Mouse (Mus musculus) intestine, embryonic 16.5 days (tissue): ENCODE measurements around the gene Armc6. TPM values are rescaled to one million over a fixed set of nuclear protein-coding genes. Genes with fewer than 3 reads are reported as not detected.

ENCODE experiments used
- ATAC-seq: fragments of 200-750 bp; cut with Nextera tagmentation; 2 replicates; pipeline ENCODE4 v1.8.0; 2017; ENCODE audit warnings: moderate TSS enrichment, moderate library complexity
- H3K27ac ChIP-seq: fragments of 300-500 bp; sonication (generic); 2 replicates; pipeline ENCODE4 v1.5.1; 2014; ENCODE audit warnings: mild to moderate bottlenecking, low read length
- H3K27me3 ChIP-seq: fragments of 300-500 bp; sonication (generic); replicated peaks from 2 replicates; pipeline ENCODE4 v1.6.1; 2014; ENCODE audit warnings: low read length, control low read depth, mixed read lengths; ENCODE audit not compliant: control insufficient read depth, insufficient read depth
- H3K36me3 ChIP-seq: fragments of 300-500 bp; sonication (generic); 2 replicates; pipeline ENCODE4 v1.6.1; 2014; ENCODE audit warnings: low read length, control low read depth; ENCODE audit not compliant: control insufficient read depth, insufficient read depth
- H3K4me1 ChIP-seq: fragments of 300-500 bp; sonication (generic); 2 replicates; pipeline ENCODE4 v1.6.1; 2014; ENCODE audit warnings: low read length, control low read depth, mixed read lengths; ENCODE audit not compliant: control insufficient read depth, insufficient read depth
- H3K4me2 ChIP-seq: fragments of 300-500 bp; sonication (generic); 2 replicates; pipeline ENCODE4 v1.6.1; 2014; ENCODE audit warnings: low read depth, low read length, control low read depth
- H3K4me3 ChIP-seq: fragments of 300-500 bp; sonication (generic); 2 replicates; pipeline ENCODE4 v1.5.1; 2014; ENCODE audit warnings: mild to moderate bottlenecking, low read length
- H3K9ac ChIP-seq: fragments of 300-500 bp; sonication (generic); 2 replicates; pipeline ENCODE4 v1.6.1; 2014; ENCODE audit warnings: low read depth, low read length
- H3K9me3 ChIP-seq: fragments of 300-500 bp; sonication (generic); 2 replicates; pipeline ENCODE4 v1.6.1; 2016; ENCODE audit warnings: low read length, control low read depth; ENCODE audit not compliant: control insufficient read depth
- WGBS: fragments of 180-500 bp; shearing (Covaris S2); extraction: QIAGEN DNeasy Blood & Tissue Kit; methylation state at CpG from one replicate; pipeline ENCODE4 v1.1.7; 2014; 5-methylcytosine and 5-hydroxymethylcytosine counted together
- polyA plus RNA-seq: library from polyadenylated mRNA; unstranded; fragments of >200 nt; fragmentation: Nextera tagmentation; extraction: Ambion mirVana; gene quantifications from 2 replicates; pipeline ENCODE4 v1.2.1, GENCODE M21; 2015

The Armc6 gene
- polyA plus RNA-seq, 1 experiment from 2014 or later, result 29.0 TPM

GRCm38 (mm10) chr8:70171240-70171639 lies 63.0 kb downstream of the Armc6 start:
- Histone ChIP-seq H3K4me3 (no peak overlapping the region), H3K36me3 (no peaks in the 10 kb centered on the region), H3K27ac (no peak overlapping the region), H3K9ac (no peak overlapping the region), H3K9me3 (no peaks in the 10 kb centered on the region), H3K27me3 (no peaks in the 10 kb centered on the region), H3K4me2 (no peak overlapping the region), H3K4me1 (peaks cover 16% of the 10 kb centered on the region)
- peak; percentile 26; the same call in 1 of the 2 replicates for ATAC-seq
- WGBS, result 72% methylated on average over 7 of the region's 7 CpGs

- Histone ChIP-seq H3K9me3 (no peaks in the 10 kb centered on the region), H3K4me3 (no peak overlapping the region), H3K9ac (no peak overlapping the region), H3K27me3 (peaks cover 3% of the 10 kb centered on the region; the same call in 1 of the 2 replicates), H3K4me2 (no peak overlapping the region), H3K4me1 (peaks cover 16% of the 10 kb centered on the region), H3K27ac (no peak overlapping the region), H3K36me3 (no peaks in the 10 kb centered on the region)
- 57% methylated on average over 3 of the region's 3 CpGs for whole genome bisulfite sequencing
- no peak for ATAC-seq
Measured at GRCm38 (mm10) chr8:70170748-70171147, 63.5 kb downstream of the Armc6 start.

Other genes with a start within 250 kb of the Armc6 start
- gene Gatad2a, start 238.1 kb downstream of the Armc6 start, polyA plus RNA-seq, result 36.0 and 38.9 TPM in 2 replicates
- gene Mau2, start 191.7 kb downstream of the Armc6 start, polyA plus RNA-seq, result 44.4 and 45.5 TPM in 2 replicates
- 33.0 and 37.0 TPM in 2 replicates for gene Sugp1, start 191.7 kb downstream of the Armc6 start, polyA plus RNA-seq
- gene Tm6sf2, start 161.5 kb downstream of the Armc6 start, polyA plus RNA-seq, result 106 and 152 TPM in 2 replicates
- 0.10 and 0.11 TPM in 2 replicates for gene Hapln4, start 151.0 kb downstream of the Armc6 start, polyA plus RNA-seq
- gene Ncan, start 113.6 kb downstream of the Armc6 start, polyA plus RNA-seq, result 0.89 and 0.98 TPM in 2 replicates
- gene Nr2c2ap, start 103.1 kb downstream of the Armc6 start, polyA plus RNA-seq, result 50.7 and 51.7 TPM in 2 replicates
- gene Rfxank, start 95.3 kb downstream of the Armc6 start, polyA plus RNA-seq, result 12.6 and 15.3 TPM in 2 replicates
- 38.4 and 42.4 TPM in 2 replicates for gene Borcs8, start 95.0 kb downstream of the Armc6 start, polyA plus RNA-seq
- gene Mef2b, start 94.8 kb downstream of the Armc6 start, polyA plus RNA-seq, result 0.11 and 0.23 TPM in 2 replicates
- 66.9 and 67.7 TPM in 2 replicates for gene Tmem161a, start 62.1 kb downstream of the Armc6 start, polyA plus RNA-seq
- gene Slc25a42, start 22.2 kb downstream of the Armc6 start, polyA plus RNA-seq, result 7.6 and 10.5 TPM in 2 replicates
- gene Sugp2, start 240 bp downstream of the Armc6 start, polyA plus RNA-seq, result 17.3 and 18.1 TPM in 2 replicates
- 25.5 and 26.0 TPM in 2 replicates for gene Homer3, start 48.4 kb upstream of the Armc6 start, polyA plus RNA-seq
- 44.2 and 48.4 TPM in 2 replicates for gene Ddx49, start 68.0 kb upstream of the Armc6 start, polyA plus RNA-seq
- gene Cope, start 68.1 kb upstream of the Armc6 start, polyA plus RNA-seq, result 432 and 443 TPM in 2 replicates
- 2.1 and 3.2 TPM in 2 replicates for gene Cers1, start 81.3 kb upstream of the Armc6 start, polyA plus RNA-seq
- gene Gdf1, start 95.4 kb upstream of the Armc6 start, polyA plus RNA-seq, result 0.53 and 0.78 TPM in 2 replicates
- 6.8 and 7.4 TPM in 2 replicates for gene Upf1, start 118.8 kb upstream of the Armc6 start, polyA plus RNA-seq
- gene Comp, start 139.1 kb upstream of the Armc6 start, polyA plus RNA-seq, result 0.39 and 0.51 TPM in 2 replicates
- gene Crtc1, start 205.1 kb upstream of the Armc6 start, polyA plus RNA-seq, result 12.9 and 16.4 TPM in 2 replicates
- 21.2 and 21.5 TPM in 2 replicates for gene Klhl26, start 242.5 kb upstream of the Armc6 start, polyA plus RNA-seq